Mouse (Mus musculus): ENCODE measurements at regions not wholly inside any gene's neighbourhood (a gene's known extent, or its start where the extent isn't known, plus 50 kb on each side); places are given as distances from the start of the nearest gene placed in this dataset.

DNA sequence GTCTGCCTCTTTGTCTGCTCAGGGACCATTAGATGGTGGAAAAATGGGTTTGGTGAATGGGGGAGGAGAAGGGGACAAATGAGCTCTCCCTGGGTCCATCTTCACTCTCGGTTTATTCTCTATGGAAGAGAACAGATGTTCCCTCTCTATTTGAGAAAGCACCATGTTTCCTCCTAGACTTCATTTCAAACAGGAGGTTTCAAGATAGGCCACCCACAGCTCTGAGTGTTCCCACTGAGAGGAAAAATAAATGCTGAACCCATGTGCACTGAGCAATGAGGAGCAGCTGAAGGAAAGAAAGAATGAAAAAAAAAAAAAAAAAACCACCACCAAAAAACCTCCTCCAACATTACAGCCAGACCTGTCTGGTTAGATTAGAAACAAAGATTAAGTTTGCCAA lies 799.2 kb downstream of the Kcnj2 start:
- TF ChIP-seq CTCF (IDR thresholded peaks at IDR 0.05; ENCODE audit: low read depth) (no peak), EP300 (IDR thresholded peaks at IDR 0.05; ENCODE audit: low read depth) (no peak)
